Mouse (Mus musculus): ENCODE results near the gene Dclre1c. TPM values are rescaled to one million over a fixed set of nuclear protein-coding genes. Genes with fewer than 3 reads are reported as not detected.

Gene Dclre1c
- polyA plus RNA-seq, 1 experiment from 2014 or later, result 5.5 TPM

Other genes starting within 250 kb of the Dclre1c start
- 35.1 and 35.5 TPM in 2 replicates for gene Nmt2, start 139.9 kb upstream of the Dclre1c start, polyA plus RNA-seq (2014; fragmentation: Nextera tagmentation; extraction: Ambion mirVana)
- 18.7 and 22.3 TPM in 2 replicates for gene Rpp38, start 91.5 kb upstream of the Dclre1c start, polyA plus RNA-seq (2014; fragmentation: Nextera tagmentation; extraction: Ambion mirVana)
- not detected in 2 replicates for gene Acbd7, start 88.0 kb upstream of the Dclre1c start, polyA plus RNA-seq (2014; fragmentation: Nextera tagmentation; extraction: Ambion mirVana)
- gene Olah, start 26.9 kb upstream of the Dclre1c start, polyA plus RNA-seq (2014; fragmentation: Nextera tagmentation; extraction: Ambion mirVana), result not detected in 2 replicates
- gene Meig1, start 1.5 kb upstream of the Dclre1c start, polyA plus RNA-seq (2014; fragmentation: Nextera tagmentation; extraction: Ambion mirVana), result not detected in 2 replicates
- gene Suv39h2, start 50.9 kb downstream of the Dclre1c start, polyA plus RNA-seq (2014; fragmentation: Nextera tagmentation; extraction: Ambion mirVana), result 46.4 and 49.2 TPM in 2 replicates
- 7.9 and 8.0 TPM in 2 replicates for gene Gm45902, start 88.7 kb downstream of the Dclre1c start, polyA plus RNA-seq (2014; fragmentation: Nextera tagmentation; extraction: Ambion mirVana)
- 120 and 122 TPM in 2 replicates for gene Hspa14, start 88.7 kb downstream of the Dclre1c start, polyA plus RNA-seq (2014; fragmentation: Nextera tagmentation; extraction: Ambion mirVana)
- gene Cdnf, start 88.9 kb downstream of the Dclre1c start, polyA plus RNA-seq (2014; fragmentation: Nextera tagmentation; extraction: Ambion mirVana), result not detected in 2 replicates
- gene Fam107b, start 146.4 kb downstream of the Dclre1c start, polyA plus RNA-seq (2014; fragmentation: Nextera tagmentation; extraction: Ambion mirVana), result 61.0 and 61.9 TPM in 2 replicates

Measured in limb, embryonic 11.5 days (tissue).